Mouse (Mus musculus): ENCODE measurements at regions not wholly inside any gene's neighbourhood (a gene's known extent, or its start where the extent isn't known, plus 50 kb on each side); places are given as distances from the start of the nearest gene placed in this dataset.

DNA sequence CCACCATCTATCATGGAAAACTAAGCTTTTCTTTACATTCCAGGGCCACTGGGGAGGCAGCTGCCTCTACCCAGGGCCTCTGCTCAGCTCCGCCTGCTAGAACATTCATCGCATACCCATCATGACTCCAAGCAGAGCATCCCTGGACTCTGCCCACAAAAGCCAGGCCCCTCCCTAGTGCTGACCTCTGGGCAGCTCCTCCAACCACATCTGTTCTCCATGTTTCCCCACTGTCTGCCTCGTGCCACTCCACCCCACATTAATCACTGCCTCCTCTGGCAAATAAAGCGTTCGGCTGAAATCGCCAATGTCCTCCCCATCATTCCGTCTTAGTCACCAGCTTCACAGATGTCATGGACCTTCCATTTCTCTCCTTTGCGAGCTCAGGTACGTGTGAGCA lies 96.2 kb upstream of the Cops8 start:
- DNase-seq, result no peak
- 96% methylated on average over 9 of the region's 9 CpGs for WGBS

DNA sequence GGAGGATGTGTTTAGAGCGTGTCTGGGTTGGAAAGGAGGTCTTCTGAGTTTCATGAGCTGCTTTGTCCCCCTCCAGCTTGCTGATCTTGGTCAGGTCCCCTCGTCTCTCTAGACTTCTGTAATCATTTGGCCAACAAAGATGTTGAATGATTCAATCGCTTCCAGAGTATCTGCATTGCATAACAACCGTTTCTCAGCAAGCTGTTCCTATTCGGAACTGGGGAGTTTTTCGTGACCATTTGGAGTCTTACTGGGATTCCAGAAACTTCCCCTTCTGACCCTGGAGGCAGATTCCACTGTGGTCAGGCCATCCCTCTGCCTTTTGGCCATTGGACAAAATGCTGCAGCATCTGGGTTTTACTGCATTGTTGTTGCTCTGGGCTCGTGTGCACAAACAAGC lies 93.4 kb upstream of the Cops8 start:
- TF ChIP-seq POLR2A (IDR thresholded peaks at IDR 0.05; ENCODE audit: control insufficient read depth, extremely low read depth, insufficient read depth, low read length, poor library complexity) (no peak), CTCF (IDR thresholded peaks at IDR 0.05; ENCODE audit: borderline replicate concordance, control insufficient read depth, extremely low read depth, insufficient read depth, low read length, poor library complexity) (no peak)
- H3K27me3 ChIP-seq (ENCODE audit: control insufficient read depth, insufficient read depth, low read length), result no peaks in the 10 kb centered on the region
- no peak overlapping the region for H3K27ac ChIP-seq (ENCODE audit: control insufficient read depth, insufficient read depth, low read length)
- WGBS, result 91% methylated on average over 7 of the region's 7 CpGs
- H3K4me1 ChIP-seq (replicated peaks; ENCODE audit: control insufficient read depth, insufficient read depth, low read length), result peaks cover 6% of the 10 kb centered on the region
- no peak for DNase-seq
- H3K4me3 ChIP-seq (ENCODE audit: control insufficient read depth, insufficient read depth, low read length), result no peak overlapping the region
- no peaks in the 10 kb centered on the region for H3K36me3 ChIP-seq (ENCODE audit: control insufficient read depth, insufficient read depth, low read length)

More for the DNA sequence above, 96.2 kb upstream of the Cops8 start:
- TF ChIP-seq POLR2A (IDR thresholded peaks at IDR 0.05; ENCODE audit: control insufficient read depth, extremely low read depth, insufficient read depth, low read length, poor library complexity) (no peak), CTCF (IDR thresholded peaks at IDR 0.05; ENCODE audit: borderline replicate concordance, control insufficient read depth, extremely low read depth, insufficient read depth, low read length, poor library complexity) (no peak)
- H3K27me3 ChIP-seq (ENCODE audit: control insufficient read depth, insufficient read depth, low read length), result no peaks in the 10 kb centered on the region
- H3K27ac ChIP-seq (ENCODE audit: control insufficient read depth, insufficient read depth, low read length), result no peak overlapping the region
- H3K36me3 ChIP-seq (ENCODE audit: control insufficient read depth, insufficient read depth, low read length), result no peaks in the 10 kb centered on the region
- H3K4me3 ChIP-seq (ENCODE audit: control insufficient read depth, insufficient read depth, low read length), result no peak overlapping the region
- peaks cover 6% of the 10 kb centered on the region for H3K4me1 ChIP-seq (replicated peaks; ENCODE audit: control insufficient read depth, insufficient read depth, low read length)

DNA sequence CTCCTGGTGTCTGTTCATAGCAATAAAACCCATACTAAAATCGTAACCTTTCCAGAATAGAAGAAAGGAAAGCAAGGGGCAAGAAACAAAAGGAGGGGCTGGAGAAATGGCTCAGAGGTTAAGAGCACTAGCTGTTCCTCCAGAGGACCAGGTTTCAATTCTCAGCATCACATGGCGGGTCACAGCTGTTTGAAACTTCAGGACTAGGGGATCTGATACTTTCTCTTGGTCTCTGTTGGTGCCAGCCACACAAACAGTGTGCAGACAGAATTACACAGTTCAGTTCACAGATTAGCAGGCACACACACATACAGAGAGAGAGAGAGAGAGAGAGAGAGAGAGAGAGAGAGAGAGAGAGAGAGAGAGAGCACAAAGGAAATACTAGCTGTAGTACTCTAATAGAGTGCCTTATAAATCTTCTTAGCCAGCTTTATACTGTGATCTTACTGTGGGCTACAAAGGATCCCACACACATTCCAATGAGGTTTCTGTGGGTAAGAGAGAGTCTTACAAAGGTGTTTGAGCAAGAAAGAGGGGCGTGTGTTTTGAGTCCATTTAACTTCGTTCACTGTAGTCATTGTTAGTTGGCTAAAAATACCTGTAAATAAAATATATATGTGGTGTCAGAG lies 89.2 kb upstream of the Cops8 start:
- 68% methylated on average over 4 of the region's 4 CpGs for WGBS

DNA sequence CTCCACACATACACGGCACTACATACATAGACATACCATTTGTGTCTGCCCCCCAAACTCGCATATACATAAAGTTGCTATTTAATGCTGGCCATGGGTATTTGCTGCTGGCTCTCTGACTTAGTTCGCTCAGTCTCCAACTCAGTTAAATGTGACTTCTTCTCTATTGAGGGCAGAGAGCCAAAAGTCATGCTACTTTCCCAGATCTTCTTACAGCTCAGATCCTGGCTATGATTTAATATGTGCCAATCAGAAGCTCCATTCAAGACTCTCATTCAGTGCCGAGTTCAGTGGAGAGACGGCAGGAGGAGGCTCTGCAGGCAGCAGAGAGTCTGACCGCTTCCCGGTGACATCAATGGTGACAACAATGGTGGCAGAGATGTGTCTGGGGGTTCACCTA lies 88.6 kb upstream of the Cops8 start:
- no peaks in the 10 kb centered on the region for H3K27me3 ChIP-seq (ENCODE audit: control insufficient read depth, insufficient read depth, low read length)
- no peak for DNase-seq
- H3K36me3 ChIP-seq (ENCODE audit: control insufficient read depth, insufficient read depth, low read length), result no peaks in the 10 kb centered on the region
- no peak overlapping the region for H3K4me3 ChIP-seq (ENCODE audit: control insufficient read depth, insufficient read depth, low read length)
- H3K4me1 ChIP-seq (replicated peaks; ENCODE audit: control insufficient read depth, insufficient read depth, low read length), result no peaks in the 10 kb centered on the region
- no peak for TF ChIP-seq CTCF (IDR thresholded peaks at IDR 0.05; ENCODE audit: borderline replicate concordance, control insufficient read depth, extremely low read depth, insufficient read depth, low read length, poor library complexity)
- TF ChIP-seq POLR2A (IDR thresholded peaks at IDR 0.05; ENCODE audit: control insufficient read depth, extremely low read depth, insufficient read depth, low read length, poor library complexity), result no peak
- WGBS, result 85% methylated on average over 7 of the region's 7 CpGs
- H3K27ac ChIP-seq (ENCODE audit: control insufficient read depth, insufficient read depth, low read length), result no peak overlapping the region

More for the DNA sequence above, 89.2 kb upstream of the Cops8 start:
- DNase-seq, result no peak
- H3K36me3 ChIP-seq (ENCODE audit: control insufficient read depth, insufficient read depth, low read length), result no peaks in the 10 kb centered on the region
- no peaks in the 10 kb centered on the region for H3K27me3 ChIP-seq (ENCODE audit: control insufficient read depth, insufficient read depth, low read length)
- TF ChIP-seq CTCF (IDR thresholded peaks at IDR 0.05; ENCODE audit: borderline replicate concordance, control insufficient read depth, extremely low read depth, insufficient read depth, low read length, poor library complexity), result no peak
- TF ChIP-seq POLR2A (IDR thresholded peaks at IDR 0.05; ENCODE audit: control insufficient read depth, extremely low read depth, insufficient read depth, low read length, poor library complexity), result no peak
- H3K27ac ChIP-seq (ENCODE audit: control insufficient read depth, insufficient read depth, low read length), result no peak overlapping the region
- no peak overlapping the region for H3K4me3 ChIP-seq (ENCODE audit: control insufficient read depth, insufficient read depth, low read length)
- no peaks in the 10 kb centered on the region for H3K4me1 ChIP-seq (replicated peaks; ENCODE audit: control insufficient read depth, insufficient read depth, low read length)

DNA sequence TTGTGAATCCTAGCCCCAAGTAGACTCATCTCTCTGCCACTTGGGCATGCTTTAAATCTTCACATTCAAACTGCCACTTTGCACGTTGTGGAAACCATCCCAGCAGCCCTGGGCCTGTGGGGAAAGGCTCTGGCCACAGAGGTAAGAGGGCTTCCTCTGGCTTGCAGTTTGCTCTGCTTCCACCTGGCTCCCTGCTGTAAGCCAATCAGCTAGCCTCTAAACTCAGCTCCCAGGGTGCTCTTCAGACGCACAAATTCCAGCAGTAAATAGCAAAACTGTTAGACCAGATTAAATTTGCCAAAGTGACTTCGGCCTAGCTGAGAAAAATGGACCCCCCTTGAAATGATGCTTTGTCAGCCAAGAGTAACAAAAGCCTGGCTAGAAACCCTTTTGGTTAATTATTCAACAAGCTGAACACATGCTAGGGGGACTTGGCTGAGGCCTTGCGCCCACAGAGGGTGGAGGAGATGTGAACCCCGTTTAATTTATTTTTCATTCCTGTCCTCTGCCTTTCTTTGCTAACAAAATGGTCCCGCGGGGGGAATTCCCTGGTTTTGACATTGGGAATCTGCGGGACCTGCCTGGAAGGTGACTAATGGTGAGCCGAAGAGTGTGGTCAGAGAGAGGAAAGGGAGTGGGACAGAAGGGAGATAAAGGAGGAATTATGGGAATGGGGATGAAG lies 84.1 kb upstream of the Cops8 start:
- H3K4me3 ChIP-seq (ENCODE audit: control insufficient read depth, insufficient read depth, low read length), result no peak overlapping the region
- H3K4me1 ChIP-seq (replicated peaks; ENCODE audit: control insufficient read depth, insufficient read depth, low read length), result no peaks in the 10 kb centered on the region
- no peaks in the 10 kb centered on the region for H3K36me3 ChIP-seq (ENCODE audit: control insufficient read depth, insufficient read depth, low read length)
- TF ChIP-seq POLR2A (IDR thresholded peaks at IDR 0.05; ENCODE audit: control insufficient read depth, extremely low read depth, insufficient read depth, low read length, poor library complexity) (no peak), CTCF (IDR thresholded peaks at IDR 0.05; ENCODE audit: borderline replicate concordance, control insufficient read depth, extremely low read depth, insufficient read depth, low read length, poor library complexity) (no peak)
- no peaks in the 10 kb centered on the region for H3K27me3 ChIP-seq (ENCODE audit: control insufficient read depth, insufficient read depth, low read length)
- H3K27ac ChIP-seq (ENCODE audit: control insufficient read depth, insufficient read depth, low read length), result peak overlapping the region; percentile 30; the same call in 1 of the 2 replicates
- WGBS, result 71% methylated on average over 9 of the region's 9 CpGs
- DNase-seq, result no peak

DNA sequence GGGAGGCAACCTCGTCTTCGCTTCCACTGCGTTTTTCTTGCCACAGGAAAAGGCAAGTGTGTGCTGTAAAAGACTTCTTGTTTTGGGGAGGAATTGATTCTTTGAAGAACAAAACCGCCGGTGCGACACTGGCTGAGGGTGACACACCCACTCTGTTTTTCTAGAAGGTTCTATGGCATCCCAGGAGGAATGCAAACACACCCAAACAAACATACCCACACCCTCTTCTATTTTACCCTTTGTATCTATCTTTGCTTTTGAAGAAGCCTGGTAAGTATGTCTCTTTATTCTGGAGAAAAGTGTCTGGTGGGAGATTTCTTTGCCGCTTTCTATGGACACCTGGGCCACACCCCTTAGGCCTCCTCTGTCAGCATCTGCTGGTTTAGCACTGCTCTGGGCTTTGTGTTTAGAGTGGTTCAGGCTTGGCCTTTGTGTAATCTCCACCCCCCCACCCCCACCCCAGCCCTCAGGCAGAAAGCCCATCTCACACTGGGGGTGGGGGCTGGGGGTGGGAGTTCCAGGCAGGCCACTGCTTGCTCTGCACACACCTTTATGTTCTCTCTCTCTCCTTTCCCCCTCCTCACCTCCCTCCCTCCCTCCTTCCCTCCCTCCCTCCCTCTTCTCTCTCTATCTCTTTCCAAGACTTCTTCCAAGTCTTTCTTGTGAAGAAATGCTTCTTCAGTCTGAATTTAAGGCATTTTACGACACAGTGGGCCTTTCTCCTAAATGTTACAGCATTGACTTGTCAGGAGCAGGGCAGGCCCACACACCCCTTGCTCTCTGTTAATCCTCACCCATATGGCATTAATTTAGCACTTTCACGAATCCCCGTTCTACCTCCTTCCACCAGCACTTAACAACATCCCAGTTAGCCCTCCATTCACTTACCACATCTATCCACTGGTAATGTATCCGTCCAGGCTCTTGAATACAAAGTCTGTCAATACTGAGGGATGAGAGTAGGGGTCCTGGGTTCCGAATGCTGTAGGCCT lies 83.2 kb upstream of the Cops8 start:
- H3K36me3 ChIP-seq (ENCODE audit: control insufficient read depth, insufficient read depth, low read length), result no peaks in the 10 kb centered on the region
- no peaks in the 10 kb centered on the region for H3K27me3 ChIP-seq (ENCODE audit: control insufficient read depth, insufficient read depth, low read length)
- H3K27ac ChIP-seq (ENCODE audit: control insufficient read depth, insufficient read depth, low read length), result no peak overlapping the region
- WGBS, result 74% methylated on average over 12 of the region's 12 CpGs
- no peaks in the 10 kb centered on the region for H3K4me1 ChIP-seq (replicated peaks; ENCODE audit: control insufficient read depth, insufficient read depth, low read length)
- H3K4me3 ChIP-seq (ENCODE audit: control insufficient read depth, insufficient read depth, low read length), result no peak overlapping the region
- TF ChIP-seq CTCF (IDR thresholded peaks at IDR 0.05; ENCODE audit: borderline replicate concordance, control insufficient read depth, extremely low read depth, insufficient read depth, low read length, poor library complexity) (no peak), POLR2A (IDR thresholded peaks at IDR 0.05; ENCODE audit: control insufficient read depth, extremely low read depth, insufficient read depth, low read length, poor library complexity) (no peak)
- no peak for DNase-seq
